Mouse (Mus musculus) G1E (cell line): ENCODE measurements at regions not wholly inside any gene's neighbourhood (a gene's known extent, or its start where the extent isn't known, plus 50 kb on each side); places are given as distances from the start of the nearest gene placed in this dataset.

Experiments
- CTCF ChIP-seq: IDR thresholded peaks from 2 replicates; pipeline ENCODE4 v1.5.1; 2012; ENCODE audit warnings: low read depth, low read length, inconsistent platforms, mixed read lengths
- GATA2 ChIP-seq: IDR thresholded peaks from 2 replicates; pipeline ENCODE4 v1.6.1; 2012; ENCODE audit warnings: low read depth, low read length, inconsistent platforms, borderline replicate concordance
- POLR2AphosphoS5 ChIP-seq: IDR thresholded peaks from 2 replicates; pipeline ENCODE4 v1.6.1; 2012; ENCODE audit warnings: low read depth, low read length, inconsistent platforms; ENCODE audit not compliant: insufficient replicate concordance
- TAL1 ChIP-seq: conservative IDR thresholded peaks from 2 replicates; pipeline ENCODE4 v1.6.1; 2012; ENCODE audit warnings: low read depth, low read length, inconsistent platforms, mixed read lengths

DNA sequence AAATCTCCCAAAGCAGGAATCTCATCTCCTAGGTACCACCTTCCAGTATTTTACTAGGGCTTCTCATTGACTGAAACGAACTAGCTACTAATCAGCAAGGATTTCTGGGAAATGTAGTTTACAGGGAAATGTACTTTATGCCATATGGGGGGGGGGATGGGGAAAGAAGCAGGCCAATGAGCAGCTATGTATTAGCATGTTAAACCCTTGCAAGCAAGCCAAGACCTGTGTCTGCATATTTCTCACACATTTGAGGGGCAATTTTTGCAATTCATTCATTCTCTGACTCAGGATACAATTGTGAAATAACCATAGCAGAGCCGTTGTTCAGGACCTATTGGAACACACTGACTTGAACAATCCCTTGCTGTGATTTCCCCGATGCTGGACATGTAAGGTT, 454.3 kb upstream of the Tbx3 start:
- no peak for TF ChIP-seq CTCF
- TF ChIP-seq TAL1 = no peak
- TF ChIP-seq POLR2AphosphoS5 = no peak
- TF ChIP-seq GATA2 = no peak
